Mouse (Mus musculus) intestine, embryonic 16.5 days (tissue): ENCODE measurements around the gene Zfp740. TPM values are rescaled to one million over a fixed set of nuclear protein-coding genes. Genes with fewer than 3 reads are reported as not detected.

Experiments used
- ATAC-seq: fragments of 200-750 bp; cut with Nextera tagmentation; 2 replicates; pipeline ENCODE4 v1.8.0; 2017; ENCODE audit warnings: moderate TSS enrichment, moderate library complexity
- H3K27ac ChIP-seq: fragments of 300-500 bp; sonication (generic); 2 replicates; pipeline ENCODE4 v1.5.1; 2014; ENCODE audit warnings: mild to moderate bottlenecking, low read length
- H3K27me3 ChIP-seq: fragments of 300-500 bp; sonication (generic); replicated peaks from 2 replicates; pipeline ENCODE4 v1.6.1; 2014; ENCODE audit warnings: low read length, control low read depth, mixed read lengths; ENCODE audit not compliant: control insufficient read depth, insufficient read depth
- H3K36me3 ChIP-seq: fragments of 300-500 bp; sonication (generic); 2 replicates; pipeline ENCODE4 v1.6.1; 2014; ENCODE audit warnings: low read length, control low read depth; ENCODE audit not compliant: control insufficient read depth, insufficient read depth
- H3K4me1 ChIP-seq: fragments of 300-500 bp; sonication (generic); 2 replicates; pipeline ENCODE4 v1.6.1; 2014; ENCODE audit warnings: low read length, control low read depth, mixed read lengths; ENCODE audit not compliant: control insufficient read depth, insufficient read depth
- H3K4me2 ChIP-seq: fragments of 300-500 bp; sonication (generic); 2 replicates; pipeline ENCODE4 v1.6.1; 2014; ENCODE audit warnings: low read depth, low read length, control low read depth
- H3K4me3 ChIP-seq: fragments of 300-500 bp; sonication (generic); 2 replicates; pipeline ENCODE4 v1.5.1; 2014; ENCODE audit warnings: mild to moderate bottlenecking, low read length
- H3K9ac ChIP-seq: fragments of 300-500 bp; sonication (generic); 2 replicates; pipeline ENCODE4 v1.6.1; 2014; ENCODE audit warnings: low read depth, low read length
- H3K9me3 ChIP-seq: fragments of 300-500 bp; sonication (generic); 2 replicates; pipeline ENCODE4 v1.6.1; 2016; ENCODE audit warnings: low read length, control low read depth; ENCODE audit not compliant: control insufficient read depth
- WGBS: fragments of 180-500 bp; shearing (Covaris S2); extraction: QIAGEN DNeasy Blood & Tissue Kit; methylation state at CpG from one replicate; pipeline ENCODE4 v1.1.7; 2014; 5-methylcytosine and 5-hydroxymethylcytosine counted together
- polyA plus RNA-seq: library from polyadenylated mRNA; unstranded; fragments of >200 nt; fragmentation: Nextera tagmentation; extraction: Ambion mirVana; gene quantifications from 2 replicates; pipeline ENCODE4 v1.2.1, GENCODE M21; 2015

Zfp740 gene
- polyA plus RNA-seq, 1 experiment from 2014 or later: 33.6 TPM

- Histone ChIP-seq H3K27ac (no peak overlapping the region), H3K4me1 (peaks cover 30% of the 10 kb centered on the region), H3K27me3 (no peaks in the 10 kb centered on the region), H3K9me3 (no peaks in the 10 kb centered on the region), H3K4me3 (no peak overlapping the region), H3K4me2 (no peak overlapping the region), H3K36me3 (no peaks in the 10 kb centered on the region), H3K9ac (no peak overlapping the region)
- no peak for ATAC-seq
- 79% methylated on average over 10 of the region's 10 CpGs for WGBS
Observed at GRCm38 (mm10) chr15:102188096-102188495, 15.0 kb upstream of the Zfp740 start.

- Histone ChIP-seq H3K4me3 (no peak overlapping the region), H3K4me1 (peaks cover 30% of the 10 kb centered on the region)
Observed at GRCm38 (mm10) chr15:102188883-102189282, 14.2 kb upstream of the Zfp740 start.

GRCm38 (mm10) chr15:102191699-102192098 is 11.3 kb upstream of the Zfp740 start:
- ATAC-seq: 0 out of 2 replicates have a peak, but pooled peaks have one; percentile 12

More at GRCm38 (mm10) chr15:102188883-102189282, 14.2 kb upstream of the Zfp740 start:
- peak; percentile 86 for ATAC-seq
- no peaks in the 10 kb centered on the region for H3K9me3 ChIP-seq
- H3K27ac ChIP-seq: no peak overlapping the region
- H3K27me3 ChIP-seq: no peaks in the 10 kb centered on the region
- H3K9ac ChIP-seq: peak overlapping the region; percentile 62; the same call in 1 of the 2 replicates
- no peaks in the 10 kb centered on the region for H3K36me3 ChIP-seq
- H3K4me2 ChIP-seq: peak overlapping the region; percentile 8
- 60% methylated on average over 6 of the region's 6 CpGs for WGBS

GRCm38 (mm10) chr15:102192271-102192812 is 10.7 kb upstream of the Zfp740 start:
- Histone ChIP-seq H3K4me2 (no peak overlapping the region), H3K27me3 (no peaks in the 10 kb centered on the region), H3K36me3 (no peaks in the 10 kb centered on the region), H3K4me1 (peaks cover 30% of the 10 kb centered on the region), H3K9ac (no peak overlapping the region), H3K9me3 (no peaks in the 10 kb centered on the region), H3K4me3 (no peak overlapping the region), H3K27ac (no peak overlapping the region)
- 46% methylated on average over 7 of the region's 7 CpGs for WGBS
- ATAC-seq: no peak

More at GRCm38 (mm10) chr15:102191699-102192098, 11.3 kb upstream of the Zfp740 start:
- H3K9me3 ChIP-seq: no peaks in the 10 kb centered on the region
- peaks cover 30% of the 10 kb centered on the region for H3K4me1 ChIP-seq
- H3K27ac ChIP-seq: no peak overlapping the region
- H3K36me3 ChIP-seq: no peaks in the 10 kb centered on the region
- no peaks in the 10 kb centered on the region for H3K27me3 ChIP-seq
- H3K4me3 ChIP-seq: no peak overlapping the region
- 41% methylated on average over 7 of the region's 7 CpGs for WGBS
- no peak overlapping the region for H3K4me2 ChIP-seq
- H3K9ac ChIP-seq: no peak overlapping the region

- WGBS: 31% methylated on average over 5 of the region's 5 CpGs
- no peaks in the 10 kb centered on the region for H3K27me3 ChIP-seq
- H3K9ac ChIP-seq: no peak overlapping the region
- H3K4me2 ChIP-seq: no peak overlapping the region
- H3K4me1 ChIP-seq: peaks cover 29% of the 10 kb centered on the region
- H3K27ac ChIP-seq: no peak overlapping the region
- H3K4me3 ChIP-seq: no peak overlapping the region
- H3K36me3 ChIP-seq: no peaks in the 10 kb centered on the region
- H3K9me3 ChIP-seq: no peaks in the 10 kb centered on the region
- ATAC-seq: no peak
Observed at GRCm38 (mm10) chr15:102192820-102193386, 10.1 kb upstream of the Zfp740 start.

- ATAC-seq: no peak
- 84% methylated on average over 4 of the region's 4 CpGs for WGBS
- H3K4me2 ChIP-seq: no peak overlapping the region
- no peaks in the 10 kb centered on the region for H3K27me3 ChIP-seq
- no peaks in the 10 kb centered on the region for H3K36me3 ChIP-seq
- no peak overlapping the region for H3K9ac ChIP-seq
- H3K9me3 ChIP-seq: no peaks in the 10 kb centered on the region
- no peak overlapping the region for H3K4me3 ChIP-seq
- H3K27ac ChIP-seq: 0 out of 2 replicates have a peak overlapping the region, but pooled peaks have one; percentile 9
- peaks cover 22% of the 10 kb centered on the region for H3K4me1 ChIP-seq
Observed at GRCm38 (mm10) chr15:102193652-102194051, 9.4 kb upstream of the Zfp740 start.

GRCm38 (mm10) chr15:102194439-102194838 is 8.6 kb upstream of the Zfp740 start:
- H3K9ac ChIP-seq: no peak overlapping the region
- ATAC-seq: no peak
- no peak overlapping the region for H3K4me3 ChIP-seq
- H3K4me1 ChIP-seq: peaks cover 15% of the 10 kb centered on the region
- H3K27me3 ChIP-seq: no peaks in the 10 kb centered on the region
- H3K4me2 ChIP-seq: no peak overlapping the region
- no peaks in the 10 kb centered on the region for H3K36me3 ChIP-seq
- WGBS: 84% methylated on average over 4 of the region's 4 CpGs
- H3K9me3 ChIP-seq: no peaks in the 10 kb centered on the region
- H3K27ac ChIP-seq: no peak overlapping the region

- Histone ChIP-seq H3K27ac (no peak overlapping the region), H3K9me3 (no peaks in the 10 kb centered on the region), H3K36me3 (no peaks in the 10 kb centered on the region), H3K4me1 (peaks cover 13% of the 10 kb centered on the region), H3K4me2 (no peak overlapping the region), H3K9ac (no peak overlapping the region), H3K4me3 (no peak overlapping the region), H3K27me3 (no peaks in the 10 kb centered on the region)
- 60% methylated on average over 4 of the region's 4 CpGs for WGBS
- no peak for ATAC-seq
Observed at GRCm38 (mm10) chr15:102195373-102195772, 7.7 kb upstream of the Zfp740 start.

- ATAC-seq: no peak
- WGBS: 73% methylated on average over 4 of the region's 4 CpGs
Observed at GRCm38 (mm10) chr15:102198841-102199240, 4.2 kb upstream of the Zfp740 start.

More at GRCm38 (mm10) chr15:102198841-102199240, 4.2 kb upstream of the Zfp740 start:
- Histone ChIP-seq H3K4me3 (no peak overlapping the region), H3K4me2 (no peak overlapping the region), H3K27ac (no peak overlapping the region), H3K36me3 (no peaks in the 10 kb centered on the region), H3K4me1 (peaks cover 4% of the 10 kb centered on the region; the same call in 1 of the 2 replicates), H3K9me3 (no peaks in the 10 kb centered on the region), H3K9ac (no peak overlapping the region), H3K27me3 (no peaks in the 10 kb centered on the region)
